Mouse (Mus musculus) limb, embryonic 11.5 days (tissue): ENCODE measurements around the gene Gm21394. TPM values are rescaled to one million over a fixed set of nuclear protein-coding genes. Genes with fewer than 3 reads are reported as not detected.
"Not testable (repeated sequence)": the region's sequence is repeated elsewhere in the genome, so short reads cannot be mapped to it uniquely, and the experiment has no call there.

Experiments used
- ATAC-seq: fragments of 200-750 bp; cut with Nextera tagmentation; 2 replicates; pipeline ENCODE4 v1.8.0; 2017; ENCODE audit warnings: low read depth; ENCODE audit not compliant: insufficient number of reproducible peaks, low FRiP score, low TSS enrichment
- DNase-seq: peaks from one replicate; pipeline ENCODE4 v3.0.0-alpha.2; 2015; ENCODE audit warnings: low spot score
- H3K27ac ChIP-seq: fragments of 300-500 bp; sonication (generic); replicated peaks from 2 replicates; pipeline ENCODE4 v1.5.1; 2014; ENCODE audit warnings: low read depth, mild to moderate bottlenecking, low read length
- H3K27me3 ChIP-seq: fragments of 300-500 bp; sonication (generic); 2 replicates; pipeline ENCODE4 v1.6.1; 2014; ENCODE audit warnings: mild to moderate bottlenecking, low read length, mixed read lengths; ENCODE audit not compliant: control insufficient read depth, insufficient read depth
- H3K36me3 ChIP-seq: fragments of 300-500 bp; sonication (generic); 2 replicates; pipeline ENCODE4 v1.6.1; 2014; ENCODE audit warnings: mild to moderate bottlenecking, low read length, moderate library complexity, mixed read lengths; ENCODE audit not compliant: control insufficient read depth, insufficient read depth
- H3K4me1 ChIP-seq: fragments of 300-500 bp; sonication (generic); 2 replicates; pipeline ENCODE4 v1.6.1; 2014; ENCODE audit warnings: low read length, mixed read lengths; ENCODE audit not compliant: control insufficient read depth, insufficient read depth
- H3K4me2 ChIP-seq: fragments of 300-500 bp; sonication (generic); 2 replicates; pipeline ENCODE4 v1.6.1; 2014; ENCODE audit warnings: low read depth, mild to moderate bottlenecking, moderate library complexity; ENCODE audit not compliant: severe bottlenecking
- H3K4me3 ChIP-seq: fragments of 300-500 bp; sonication (generic); 2 replicates; pipeline ENCODE4 v1.5.1; 2014; ENCODE audit warnings: low read depth, low read length
- H3K9ac ChIP-seq: fragments of 300-500 bp; sonication (generic); 2 replicates; pipeline ENCODE4 v1.6.1; 2014; ENCODE audit warnings: mild to moderate bottlenecking, low read length
- H3K9me3 ChIP-seq: fragments of 300-500 bp; sonication (generic); 2 replicates; pipeline ENCODE4 v1.6.1; 2016; ENCODE audit warnings: low read length; ENCODE audit not compliant: control insufficient read depth
- WGBS: fragments of 180-500 bp; shearing (Covaris S2); extraction: QIAGEN DNeasy Blood & Tissue Kit; methylation state at CpG from one replicate; pipeline ENCODE4 v1.1.7; 2014; 5-methylcytosine and 5-hydroxymethylcytosine counted together
- polyA plus RNA-seq: library from polyadenylated mRNA; unstranded; fragments of >200 nt; fragmentation: Nextera tagmentation; extraction: Ambion mirVana; gene quantifications from 2 replicates; pipeline ENCODE4 v1.2.1, GENCODE M21; 2014

Gm21394 gene
- polyA plus RNA-seq, result not detected in 2 replicates

- ATAC-seq, H3K4me2 ChIP-seq, H3K9ac ChIP-seq, DNase-seq, H3K27me3 ChIP-seq, H3K4me1 ChIP-seq, H3K9me3 ChIP-seq, H3K4me3 ChIP-seq, H3K27ac ChIP-seq, H3K36me3 ChIP-seq: not testable (repeated sequence)
- no CpG with 5 or more reads among the region's 4 CpGs for WGBS
Measured at GRCm38 (mm10) chrY:84564807-84565206, at the start of gene Gm21394. TSS of gene Gm21394 (minus strand) at chrY:84564907.

Other genes starting within 250 kb of the Gm21394 start
- gene Gm21409, start 181.8 kb upstream of the Gm21394 start, polyA plus RNA-seq, result not detected in 2 replicates